ENCODE assay signal across 20 mouse cellular contexts in genomic region chr4:134181112-134181511, GRCm38 (mm10). TPM values are rescaled to one million over a fixed set of nuclear protein-coding genes. Genes with fewer than 3 reads are reported as not detected.
DNase-seq lines count a peak whose midpoint lies in the region; ATAC-seq lines count a peak whose summit lies in the region.
"Had no signal": no experiment of that assay in that cellular context is flagged by ENCODE, and none has a peak within 500 bp of the region (broad histone marks: within the 10 kb centered on the region; RNA-seq: fewer than 3 reads in every experiment).

No protein-coding gene starts in this region.

- DNase-seq in heart, postnatal 4 days, result no peak
- DNase-seq in liver, result peak; percentile 63
- no peak for DNase-seq in ovary, postnatal 14 days (ENCODE audit: low spot score)
- DNase-seq in thymus, postnatal 0 days (ENCODE audit: low spot score), result no peak
- DNase-seq: cerebellum, adult 11-12 months; heart, postnatal 10 days; kidney, adult 11 months; right cerebral cortex, postnatal 4 days; thymus, adult 2 months had no signal

- H3K4me2 ChIP-seq in heart, embryonic 11.5 days, result no peak overlapping the region
- no peak overlapping the region for H3K4me2 ChIP-seq in midbrain, embryonic 13.5 days (replicated peaks)
- no peak overlapping the region for H3K4me2 ChIP-seq in midbrain, embryonic 16.5 days (ENCODE audit: low read length)
- no peak overlapping the region for H3K4me2 ChIP-seq in stomach, embryonic 15.5 days

- no peak overlapping the region for H3K4me3 ChIP-seq in heart, embryonic 11.5 days (ENCODE audit: low read depth, low read length)
- H3K4me3 ChIP-seq in midbrain, embryonic 13.5 days (replicated peaks), result no peak overlapping the region
- no peak overlapping the region for H3K4me3 ChIP-seq in midbrain, embryonic 16.5 days (ENCODE audit: low read depth, low read length)
- no peak overlapping the region for H3K4me3 ChIP-seq in stomach, embryonic 15.5 days (replicated peaks)
- H3K4me3 ChIP-seq: layer of hippocampus, adult 2 months; myocyte had no signal

- H3K9me3 ChIP-seq in heart, embryonic 11.5 days (replicated peaks; ENCODE audit: control insufficient read depth, low read length), result no peaks in the 10 kb centered on the region
- no peaks in the 10 kb centered on the region for H3K9me3 ChIP-seq in midbrain, embryonic 13.5 days
- no peaks in the 10 kb centered on the region for H3K9me3 ChIP-seq in midbrain, embryonic 16.5 days (replicated peaks; ENCODE audit: control insufficient read depth, low read length, poor library complexity, severe bottlenecking)
- no peaks in the 10 kb centered on the region for H3K9me3 ChIP-seq in stomach, embryonic 15.5 days

- no peak overlapping the region for H3K9ac ChIP-seq in heart, embryonic 11.5 days (ENCODE audit: low read depth, low read length)
- H3K9ac ChIP-seq in midbrain, embryonic 13.5 days (replicated peaks), result peak overlapping the region; percentile 20; the same call in 1 of the 2 replicates
- no peak overlapping the region for H3K9ac ChIP-seq in midbrain, embryonic 16.5 days (ENCODE audit: low read depth, low read length)
- H3K9ac ChIP-seq in stomach, embryonic 15.5 days, result no peak overlapping the region

- no peaks in the 10 kb centered on the region for H3K27me3 ChIP-seq in heart, embryonic 11.5 days (ENCODE audit: control insufficient read depth, insufficient read depth, low read length)
- H3K27me3 ChIP-seq in midbrain, embryonic 13.5 days, result no peaks in the 10 kb centered on the region
- H3K27me3 ChIP-seq in midbrain, embryonic 16.5 days (ENCODE audit: control insufficient read depth, insufficient read depth, low read depth, low read length), result no peaks in the 10 kb centered on the region
- H3K27me3 ChIP-seq in stomach, embryonic 15.5 days (replicated peaks), result no peaks in the 10 kb centered on the region

- ATAC-seq in heart, embryonic 11.5 days (replicated peaks; ENCODE audit: insufficient number of reproducible peaks, low FRiP score, low TSS enrichment), result 0 out of 2 replicates have a peak, but pooled peaks have one; percentile 42
- no peak for ATAC-seq in midbrain, embryonic 13.5 days
- no peak for ATAC-seq in midbrain, embryonic 16.5 days
- peak; percentile 59; the same call in 1 of the 2 replicates for ATAC-seq in stomach, embryonic 15.5 days (ENCODE audit: insufficient read depth, low FRiP score, low read depth)

- no peaks in the 10 kb centered on the region for H3K36me3 ChIP-seq in heart, embryonic 11.5 days (ENCODE audit: control insufficient read depth, insufficient read depth, low read length)
- H3K36me3 ChIP-seq in midbrain, embryonic 13.5 days, result 0 out of 2 replicates have a peak, but pooled peaks cover 3% of the 10 kb centered on the region
- H3K36me3 ChIP-seq in midbrain, embryonic 16.5 days (ENCODE audit: control insufficient read depth, insufficient read depth, low read length), result no peaks in the 10 kb centered on the region
- peaks cover 2% of the 10 kb centered on the region; the same call in 1 of the 2 replicates for H3K36me3 ChIP-seq in stomach, embryonic 15.5 days

- peaks cover 15% of the 10 kb centered on the region for H3K4me1 ChIP-seq in heart, embryonic 11.5 days (ENCODE audit: control insufficient read depth, insufficient read depth, low read length)
- peaks cover 11% of the 10 kb centered on the region for H3K4me1 ChIP-seq in midbrain, embryonic 13.5 days (replicated peaks)
- H3K4me1 ChIP-seq in midbrain, embryonic 16.5 days (ENCODE audit: control insufficient read depth, insufficient read depth, low read length), result peaks cover 10% of the 10 kb centered on the region
- H3K4me1 ChIP-seq in stomach, embryonic 15.5 days, result peaks cover 4% of the 10 kb centered on the region; the same call in 1 of the 2 replicates

- 71% methylated on average over 1 of the region's 1 CpGs for WGBS in heart, embryonic 11.5 days (ENCODE audit: insufficient replicate concordance)
- 96% methylated on average over 1 of the region's 1 CpGs for WGBS in midbrain, embryonic 13.5 days
- WGBS in midbrain, embryonic 16.5 days, result 95% methylated on average over 1 of the region's 1 CpGs
- WGBS in stomach, embryonic 15.5 days, result 75% methylated on average over 1 of the region's 1 CpGs

- H3K27ac ChIP-seq in heart, embryonic 11.5 days (ENCODE audit: low read depth, low read length), result no peak overlapping the region
- H3K27ac ChIP-seq in midbrain, embryonic 13.5 days, result no peak overlapping the region
- no peak overlapping the region for H3K27ac ChIP-seq in midbrain, embryonic 16.5 days (ENCODE audit: low read length)
- no peak overlapping the region for H3K27ac ChIP-seq in stomach, embryonic 15.5 days
- H3K27ac ChIP-seq: layer of hippocampus, adult 2 months had no signal

RNA-seq across cellular contexts. Expression of gene Cep85, which starts 5.8 kb away (rescaled TPM):
- 23.1 and 27.9 TPM in 2 replicates for polyA plus RNA-seq in heart, embryonic 11.5 days (2014; fragmentation: Nextera tagmentation; extraction: Ambion mirVana)
- total RNA-seq in heart, postnatal 4 days (2021), result 10 to 100 TPM; 34.5 to 38.7 TPM
- polyA plus RNA-seq in midbrain, embryonic 13.5 days (2015; fragmentation: Nextera tagmentation; extraction: Ambion mirVana), result 19.9 and 22.4 TPM in 2 replicates
- 16.7 and 18.1 TPM in 2 replicates for polyA plus RNA-seq in midbrain, embryonic 16.5 days (2015; fragmentation: Nextera tagmentation; extraction: Ambion mirVana)
- polyA plus RNA-seq in stomach, embryonic 15.5 days (2015; fragmentation: Nextera tagmentation; extraction: Ambion mirVana), result 83.0 and 84.0 TPM in 2 replicates
- polyA plus RNA-seq in thymus, postnatal 0 days (2015; fragmentation: Nextera tagmentation; extraction: Ambion mirVana), result 171 and 178 TPM in 2 replicates

RNA-seq across cellular contexts. Expression of gene Gm7534, which starts 21.7 kb away (rescaled TPM):
- not detected in 2 replicates for polyA plus RNA-seq in heart, embryonic 11.5 days (2014; fragmentation: Nextera tagmentation; extraction: Ambion mirVana)
- total RNA-seq in heart, postnatal 4 days (2021), result not detected
- not detected in 2 replicates for polyA plus RNA-seq in midbrain, embryonic 13.5 days (2015; fragmentation: Nextera tagmentation; extraction: Ambion mirVana)
- not detected in 2 replicates for polyA plus RNA-seq in midbrain, embryonic 16.5 days (2015; fragmentation: Nextera tagmentation; extraction: Ambion mirVana)
- polyA plus RNA-seq in stomach, embryonic 15.5 days (2015; fragmentation: Nextera tagmentation; extraction: Ambion mirVana), result not detected in 2 replicates
- polyA plus RNA-seq in thymus, postnatal 0 days (2015; fragmentation: Nextera tagmentation; extraction: Ambion mirVana), result 0.08 and 0.21 TPM in 2 replicates
- total RNA-seq: heart, postnatal 10 days; layer of hippocampus, adult 2 months; left cerebral cortex, postnatal 10 days; MEL had no signal
- polyA plus RNA-seq: C2C12; cortical plate, adult 2 months; lung, embryonic 16.5 days; myocyte had no signal

RNA-seq across cellular contexts. Expression of gene Catsper4, which starts 46.1 kb away (rescaled TPM):
- polyA plus RNA-seq in heart, embryonic 11.5 days (2014; fragmentation: Nextera tagmentation; extraction: Ambion mirVana), result not detected in 2 replicates
- not detected for total RNA-seq in heart, postnatal 4 days (2021)
- not detected in 2 replicates for polyA plus RNA-seq in midbrain, embryonic 13.5 days (2015; fragmentation: Nextera tagmentation; extraction: Ambion mirVana)
- polyA plus RNA-seq in midbrain, embryonic 16.5 days (2015; fragmentation: Nextera tagmentation; extraction: Ambion mirVana), result not detected in 2 replicates
- polyA plus RNA-seq in stomach, embryonic 15.5 days (2015; fragmentation: Nextera tagmentation; extraction: Ambion mirVana), result 0.26 and 0.31 TPM in 2 replicates
- polyA plus RNA-seq in thymus, postnatal 0 days (2015; fragmentation: Nextera tagmentation; extraction: Ambion mirVana), result 0.10 TPM in 1 of 2 replicates, not detected in the other
- total RNA-seq: heart, postnatal 10 days; left cerebral cortex, postnatal 10 days; MEL had no signal
- polyA plus RNA-seq: C2C12; cortical plate, adult 2 months; myocyte had no signal

RNA-seq across cellular contexts. Expression of gene Sh3bgrl3, which starts 52.5 kb away (rescaled TPM):
- 179 and 220 TPM in 2 replicates for polyA plus RNA-seq in heart, embryonic 11.5 days (2014; fragmentation: Nextera tagmentation; extraction: Ambion mirVana)
- total RNA-seq in heart, postnatal 4 days (2021), result 10 to 100 TPM; 70.4 to 72.6 TPM
- 319 and 332 TPM in 2 replicates for polyA plus RNA-seq in midbrain, embryonic 13.5 days (2015; fragmentation: Nextera tagmentation; extraction: Ambion mirVana)
- polyA plus RNA-seq in midbrain, embryonic 16.5 days (2015; fragmentation: Nextera tagmentation; extraction: Ambion mirVana), result 421 and 430 TPM in 2 replicates
- 363 and 395 TPM in 2 replicates for polyA plus RNA-seq in stomach, embryonic 15.5 days (2015; fragmentation: Nextera tagmentation; extraction: Ambion mirVana)
- polyA plus RNA-seq in thymus, postnatal 0 days (2015; fragmentation: Nextera tagmentation; extraction: Ambion mirVana), result 1,143 and 1,161 TPM in 2 replicates

RNA-seq across cellular contexts. Expression of gene Cnksr1, which starts 57.1 kb away (rescaled TPM):
- polyA plus RNA-seq in heart, embryonic 11.5 days (2014; fragmentation: Nextera tagmentation; extraction: Ambion mirVana), result 0.63 and 0.97 TPM in 2 replicates
- 1 to 10 TPM; 1.6 to 2.0 TPM for total RNA-seq in heart, postnatal 4 days (2021)
- 0.15 and 0.20 TPM in 2 replicates for polyA plus RNA-seq in midbrain, embryonic 13.5 days (2015; fragmentation: Nextera tagmentation; extraction: Ambion mirVana)
- 0.11 and 0.13 TPM in 2 replicates for polyA plus RNA-seq in midbrain, embryonic 16.5 days (2015; fragmentation: Nextera tagmentation; extraction: Ambion mirVana)
- polyA plus RNA-seq in stomach, embryonic 15.5 days (2015; fragmentation: Nextera tagmentation; extraction: Ambion mirVana), result 7.7 and 10.0 TPM in 2 replicates
- polyA plus RNA-seq in thymus, postnatal 0 days (2015; fragmentation: Nextera tagmentation; extraction: Ambion mirVana), result 2.2 and 2.5 TPM in 2 replicates
- total RNA-seq: MEL had no signal

Comparison
In these comparisons a context has a peak if more than half of its experiments do, and no peak if none do; other contexts are left out.
1. ATAC-seq: peak in heart, embryonic 11.5 days (single experiment) and stomach, embryonic 15.5 days (single experiment); none in midbrain, embryonic 13.5 days (single experiment) and midbrain, embryonic 16.5 days (single experiment).